Mouse (Mus musculus) thymus, postnatal 14 days (tissue): Measurements from ENCODE around the gene Tarbp1.
"Not testable (repeated sequence)": the region's sequence is repeated elsewhere in the genome, so short reads cannot be mapped to it uniquely, and the experiment has no call there.

Source experiments
- DNase-seq: peaks from one replicate; pipeline ENCODE4 v3.0.0; 2021

The Tarbp1 gene

DNA sequence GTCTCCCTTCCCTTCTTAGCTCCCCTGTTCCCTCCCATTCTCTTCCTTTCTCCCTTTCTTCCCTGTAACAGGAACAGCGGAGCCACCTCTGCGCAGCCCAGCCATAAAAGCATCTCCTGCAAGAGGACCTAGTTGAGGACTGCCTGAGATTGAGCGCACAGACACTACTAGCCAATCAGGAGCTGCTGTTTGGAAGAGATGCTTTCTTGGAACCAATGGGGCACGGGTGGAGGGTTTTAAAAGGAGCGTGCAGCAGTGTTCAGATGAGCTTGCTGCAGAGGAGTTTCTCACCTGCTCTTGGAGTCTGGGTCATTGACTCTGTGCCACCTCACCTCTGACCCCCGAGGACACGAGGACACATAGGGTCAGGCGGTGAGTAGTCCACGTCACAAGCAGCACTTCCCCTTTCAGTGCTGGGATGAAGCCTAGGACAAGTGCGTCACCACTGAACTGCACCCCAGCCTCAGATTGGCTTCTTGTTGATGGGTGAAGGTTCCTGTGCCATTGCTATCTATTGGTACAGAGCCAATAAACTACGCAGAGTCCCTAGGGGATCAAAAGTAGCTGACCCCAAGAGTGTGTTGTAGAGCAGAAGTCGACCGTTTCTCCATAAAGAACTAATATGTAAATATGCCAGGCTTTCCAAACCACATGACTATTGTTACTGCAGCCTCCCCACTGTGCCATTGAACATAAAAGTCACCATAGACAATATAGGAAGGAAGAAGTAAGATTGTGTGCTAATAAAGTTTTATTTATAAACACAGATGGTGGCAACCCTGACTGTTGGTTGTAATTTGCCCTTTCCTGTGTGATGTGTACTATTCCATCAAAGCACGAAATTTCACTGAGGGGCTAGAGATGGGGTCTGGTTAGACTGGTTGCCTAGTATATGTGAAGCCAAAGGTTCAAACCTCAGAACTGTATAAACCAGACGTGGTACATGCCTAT lies 19.6 kb upstream of the Tarbp1 start:
- DNase-seq: no peak

GRCm38 (mm10) chr8:126482938-126483337 lies 8.1 kb upstream of the Tarbp1 start:
- DNase-seq: peak; percentile 77

DNA sequence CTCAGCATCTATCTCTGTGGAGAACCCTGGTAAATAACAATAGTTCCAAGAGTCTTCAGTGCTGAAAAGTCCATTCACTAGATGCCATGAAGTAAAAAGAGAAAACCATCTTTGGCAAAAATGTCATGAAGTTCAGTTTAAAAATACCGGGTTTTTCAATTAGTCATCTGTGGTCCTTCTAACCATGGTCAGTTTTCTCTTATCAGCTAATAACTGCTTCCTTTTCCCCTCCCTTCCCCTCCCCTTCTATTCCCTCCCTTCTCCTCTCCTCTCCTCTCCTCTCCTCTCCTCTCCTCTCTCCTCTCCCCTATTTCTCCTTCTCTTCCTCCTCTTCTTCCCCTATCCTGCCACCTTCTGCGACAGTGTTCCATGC lies 7.5 kb upstream of the Tarbp1 start:
- no peak for DNase-seq

GRCm38 (mm10) chr8:126481494-126482347 lies 6.9 kb upstream of the Tarbp1 start:
- peak; percentile 57 for DNase-seq

- no peak for DNase-seq
Measured at GRCm38 (mm10) chr8:126480366-126480765, 5.5 kb upstream of the Tarbp1 start.

GRCm38 (mm10) chr8:126478714-126479113 lies 3.8 kb upstream of the Tarbp1 start:
- no peak for DNase-seq

- DNase-seq: peak; percentile 38
Measured at GRCm38 (mm10) chr8:126476151-126476855, 1.4 kb upstream of the Tarbp1 start.

- DNase-seq: not testable (repeated sequence)
Measured at GRCm38 (mm10) chr8:126475738-126476137, 873 bp upstream of the Tarbp1 start.

GRCm38 (mm10) chr8:126473802-126474298 lies 1.0 kb downstream of the Tarbp1 start:
- DNase-seq: peak; percentile 14

DNA sequence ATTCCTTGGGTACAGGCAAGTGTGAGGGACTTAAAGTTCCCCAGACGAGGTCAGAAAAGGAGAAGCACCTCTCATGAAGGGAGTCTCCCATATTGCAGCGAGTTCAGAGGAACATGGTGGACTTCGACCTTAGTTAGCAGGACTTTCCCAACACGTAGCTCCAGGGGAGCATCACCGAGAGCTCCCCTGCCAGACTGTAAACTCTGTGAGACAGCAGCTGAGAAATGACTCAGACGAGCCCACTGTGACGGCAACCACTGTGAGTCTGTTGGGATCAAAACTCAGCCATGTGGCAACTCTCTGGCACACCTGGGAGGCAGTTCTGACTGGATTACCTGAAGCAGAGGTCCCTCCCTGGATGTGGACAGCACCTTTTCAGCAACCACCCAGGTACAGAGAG lies 10.8 kb downstream of the Tarbp1 start:
- no peak for DNase-seq

GRCm38 (mm10) chr8:126461735-126462134 lies 13.1 kb downstream of the Tarbp1 start:
- DNase-seq: no peak

DNA sequence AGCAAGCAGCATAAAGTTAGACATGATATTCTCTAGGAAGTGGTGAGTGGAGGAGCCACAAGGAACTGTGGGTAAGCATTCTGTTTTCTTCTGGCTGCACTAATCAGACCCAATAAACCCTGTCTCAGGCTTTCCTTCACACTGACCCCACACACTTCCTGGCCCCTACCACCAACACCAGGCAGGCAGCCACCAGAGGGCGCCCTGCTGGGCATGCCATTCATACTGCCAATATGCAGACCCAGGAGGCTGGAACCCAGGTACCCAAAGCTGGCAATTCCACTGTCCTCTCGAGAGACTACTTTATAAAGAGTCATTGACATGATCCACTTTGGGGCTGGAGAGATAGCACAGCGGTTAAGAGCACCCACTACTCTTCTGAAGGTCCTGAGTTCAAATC lies 14.6 kb downstream of the Tarbp1 start:
- DNase-seq: peak; percentile 83

- DNase-seq: peak; percentile 39
Measured at GRCm38 (mm10) chr8:126455383-126455782, 19.5 kb downstream of the Tarbp1 start.

GRCm38 (mm10) chr8:126451158-126451557 lies 23.7 kb downstream of the Tarbp1 start:
- DNase-seq: no peak

- no peak for DNase-seq
Measured at GRCm38 (mm10) chr8:126438937-126439336, 35.9 kb downstream of the Tarbp1 start.

- DNase-seq: peak; percentile 9
Measured at GRCm38 (mm10) chr8:126433827-126434226, 41.0 kb downstream of the Tarbp1 start.

- no peak for DNase-seq
Measured at GRCm38 (mm10) chr8:126429635-126430034, 45.2 kb downstream of the Tarbp1 start.

GRCm38 (mm10) chr8:126424946-126425345 lies 49.9 kb downstream of the Tarbp1 start:
- no peak for DNase-seq

DNA sequence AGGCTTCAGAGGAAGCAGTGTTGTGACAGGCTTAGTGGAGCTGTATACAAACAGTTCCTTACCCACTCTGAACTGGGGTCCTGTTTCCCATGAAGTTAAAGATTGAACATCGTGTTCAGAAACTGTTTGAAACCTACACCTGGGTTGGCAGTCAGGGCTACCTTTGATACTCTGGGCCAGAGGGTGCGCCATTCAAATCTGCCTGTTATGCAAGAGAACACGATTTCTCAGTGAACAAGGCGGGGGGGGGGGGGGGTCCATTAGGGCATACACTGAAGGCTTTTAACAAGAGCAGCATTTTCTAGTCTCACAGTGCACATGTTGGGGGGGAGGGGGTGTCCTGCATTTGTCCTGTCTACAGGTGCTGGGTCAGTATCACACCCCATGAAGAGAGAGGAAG lies 50.7 kb downstream of the Tarbp1 start:
- DNase-seq: no peak

- DNase-seq: no peak
Measured at GRCm38 (mm10) chr8:126422920-126423300, 52.0 kb downstream of the Tarbp1 start.

DNA sequence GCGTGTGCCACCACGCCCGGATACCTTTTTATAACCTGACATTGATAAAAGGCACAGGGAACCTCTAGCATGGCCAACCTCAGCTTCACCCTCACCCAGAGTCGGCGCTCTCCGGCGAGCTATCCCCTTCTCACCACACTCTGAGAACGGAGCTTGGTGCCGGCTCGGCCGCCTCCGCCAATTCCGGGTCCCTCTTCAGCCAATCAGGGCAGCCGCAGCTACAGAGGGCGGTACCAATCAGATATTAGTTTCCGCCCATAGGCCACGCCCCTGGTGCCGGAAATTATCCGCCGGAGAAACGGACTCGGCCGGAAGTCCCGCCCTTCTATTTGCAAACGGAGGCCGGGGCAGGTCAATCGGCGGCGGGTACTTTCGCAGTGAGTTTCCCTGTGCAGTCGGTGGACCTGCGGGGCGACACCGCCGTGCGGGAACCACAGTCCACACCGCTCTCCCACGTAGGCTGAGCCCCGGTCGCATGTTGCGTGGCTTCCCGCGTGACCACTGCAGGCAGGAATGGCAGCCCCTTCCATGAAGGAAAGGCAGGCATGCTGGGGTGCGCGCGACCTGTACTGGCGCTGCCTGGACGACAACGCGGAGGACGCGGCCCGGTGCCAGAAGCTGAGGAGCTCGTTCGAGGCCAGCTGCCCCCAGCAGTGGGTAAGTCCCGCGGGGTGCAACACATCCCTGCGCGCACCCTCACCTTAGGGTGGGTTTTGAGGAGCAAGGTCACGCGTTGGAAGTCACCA lies 52.5 kb downstream of the Tarbp1 start, which contains the start of gene Coa6:
TSS of gene Coa6 (plus strand) at position 342 of the 746 bp plus-strand sequence.
- peak; percentile 99 for DNase-seq

GRCm38 (mm10) chr8:126420834-126421233 lies 54.0 kb downstream of the Tarbp1 start:
- peak; percentile 6 for DNase-seq
